Mouse (Mus musculus) adrenal gland, postnatal 4 days (tissue): ENCODE measurements around the gene Gm853. TPM values are rescaled to one million over a fixed set of nuclear protein-coding genes. Genes with fewer than 3 reads are reported as not detected.

Experiments
- DNase-seq, 2 experiments: peaks; one replicate each; pipeline ENCODE4 v3.0.0; 2021 to 2022; ENCODE audit warnings: low spot score in 2 of 2, mixed read lengths in 2 of 2
- total RNA-seq, 2 experiments: library from RNA; stranded (reverse); gene quantifications; 2 replicates each; pipeline ENCODE4 v1.2.3; 2021

Gm853 gene
- total RNA-seq, 2 experiments from 2014 or later = not detected

GRCm38 (mm10) chr4:130215392-130215791 is 6.8 kb downstream of the Gm853 start:
- no peak for DNase-seq

- DNase-seq = no peak
Observed at GRCm38 (mm10) chr4:130213857-130214256, 8.3 kb downstream of the Gm853 start.

GRCm38 (mm10) chr4:130213197-130213596 is 9.0 kb downstream of the Gm853 start:
- no peak for DNase-seq

GRCm38 (mm10) chr4:130212421-130212820 is 9.8 kb downstream of the Gm853 start:
- no peak for DNase-seq

- no peak for DNase-seq
Observed at GRCm38 (mm10) chr4:130211870-130212269, 10.3 kb downstream of the Gm853 start.

GRCm38 (mm10) chr4:130198694-130199670 is 23.2 kb downstream of the Gm853 start:
- peak; percentile 80 to 85 for DNase-seq

GRCm38 (mm10) chr4:130196542-130196941 is 25.7 kb downstream of the Gm853 start:
- no peak for DNase-seq

GRCm38 (mm10) chr4:130195924-130196323 is 26.3 kb downstream of the Gm853 start:
- DNase-seq = no peak

GRCm38 (mm10) chr4:130192266-130192665 is 29.9 kb downstream of the Gm853 start:
- DNase-seq = no peak

- DNase-seq = no peak
Observed at GRCm38 (mm10) chr4:130189606-130190005, 32.6 kb downstream of the Gm853 start.

- peak; percentile 61 to 75 for DNase-seq
Observed at GRCm38 (mm10) chr4:130188806-130189297, 33.3 kb downstream of the Gm853 start.

GRCm38 (mm10) chr4:130186891-130187290 is 35.3 kb downstream of the Gm853 start:
- no peak for DNase-seq

- DNase-seq = no peak
Observed at GRCm38 (mm10) chr4:130186450-130186849, 35.8 kb downstream of the Gm853 start.

GRCm38 (mm10) chr4:130183879-130184278 is 38.3 kb downstream of the Gm853 start:
- no peak for DNase-seq

GRCm38 (mm10) chr4:130183023-130183422 is 39.2 kb downstream of the Gm853 start:
- DNase-seq = no peak

GRCm38 (mm10) chr4:130181886-130182285 is 40.3 kb downstream of the Gm853 start:
- DNase-seq = no peak

- no peak for DNase-seq
Observed at GRCm38 (mm10) chr4:130180909-130181602, 41.1 kb downstream of the Gm853 start.

GRCm38 (mm10) chr4:130179876-130180275 is 42.3 kb downstream of the Gm853 start:
- DNase-seq = no peak

- no peak for DNase-seq
Observed at GRCm38 (mm10) chr4:130177536-130177935, 44.7 kb downstream of the Gm853 start.

GRCm38 (mm10) chr4:130177087-130177486 is 45.1 kb downstream of the Gm853 start:
- no peak for DNase-seq

- DNase-seq = no peak
Observed at GRCm38 (mm10) chr4:130176156-130176720, 46.0 kb downstream of the Gm853 start.
